Mouse (Mus musculus) thymus, postnatal 25 days (tissue): ENCODE measurements around the gene Krt77.

ENCODE experiments used
- DNase-seq: peaks from one replicate; pipeline ENCODE4 v3.0.0; 2022

The Krt77 gene

DNA sequence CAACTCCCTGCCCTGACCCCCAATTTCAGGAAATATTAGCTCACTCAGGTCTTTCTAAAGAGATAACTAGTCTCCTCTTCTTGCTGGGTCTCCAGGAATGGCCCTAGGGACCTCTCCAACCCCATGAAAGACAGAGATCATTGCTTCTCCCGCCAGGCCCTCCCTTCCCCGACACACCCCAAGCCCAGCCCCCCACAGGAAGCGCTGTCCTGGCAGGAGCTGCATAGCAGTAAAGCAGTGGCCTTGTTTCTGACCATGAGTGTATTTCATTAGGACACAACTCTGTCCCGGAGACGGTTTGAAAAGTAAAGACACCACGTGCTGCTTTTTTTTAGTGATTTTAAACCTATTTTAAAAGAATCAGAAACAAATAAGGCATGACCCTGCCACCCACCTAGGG is 36.4 kb downstream of the Krt77 start:
- no peak for DNase-seq

DNA sequence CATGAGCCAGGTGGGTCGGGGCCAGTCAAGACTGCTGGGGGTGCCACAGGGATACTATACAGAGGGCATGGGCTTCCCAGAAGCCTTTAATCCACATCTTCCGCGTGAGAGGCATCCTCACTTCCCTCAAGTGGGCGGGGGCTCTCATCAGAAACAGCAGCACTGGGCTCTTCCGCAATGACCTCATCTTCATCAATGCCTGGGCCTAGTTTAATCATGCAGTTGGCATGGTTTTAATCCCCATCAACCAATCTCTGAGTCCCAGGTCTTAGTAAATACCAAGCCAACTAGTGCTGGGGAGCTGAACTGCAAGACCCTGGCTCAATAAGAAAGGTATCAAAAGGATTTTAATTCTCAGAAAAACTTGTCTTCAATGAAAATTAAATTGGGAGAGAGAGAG is 40.1 kb downstream of the Krt77 start:
- DNase-seq = no peak

DNA sequence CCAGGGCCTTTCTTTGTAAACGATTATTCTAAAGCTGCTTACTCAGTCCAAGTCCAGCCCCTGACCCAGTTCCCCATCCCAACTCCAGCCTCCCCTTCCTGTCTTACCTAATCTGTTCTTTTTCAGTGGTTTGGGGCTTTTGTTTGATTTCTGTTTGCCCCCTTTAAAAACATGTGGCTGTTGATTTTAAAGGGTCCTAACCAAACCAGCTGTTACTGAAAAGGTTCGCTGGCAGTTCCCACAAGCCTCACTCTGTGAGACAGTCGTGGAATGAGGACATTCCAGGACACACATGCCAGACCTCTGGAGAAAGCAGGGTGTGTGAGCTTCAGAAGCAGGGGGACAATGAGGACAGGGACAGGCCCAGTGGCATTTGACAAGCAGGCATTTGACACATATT is 47.7 kb downstream of the Krt77 start:
- no peak for DNase-seq

DNA sequence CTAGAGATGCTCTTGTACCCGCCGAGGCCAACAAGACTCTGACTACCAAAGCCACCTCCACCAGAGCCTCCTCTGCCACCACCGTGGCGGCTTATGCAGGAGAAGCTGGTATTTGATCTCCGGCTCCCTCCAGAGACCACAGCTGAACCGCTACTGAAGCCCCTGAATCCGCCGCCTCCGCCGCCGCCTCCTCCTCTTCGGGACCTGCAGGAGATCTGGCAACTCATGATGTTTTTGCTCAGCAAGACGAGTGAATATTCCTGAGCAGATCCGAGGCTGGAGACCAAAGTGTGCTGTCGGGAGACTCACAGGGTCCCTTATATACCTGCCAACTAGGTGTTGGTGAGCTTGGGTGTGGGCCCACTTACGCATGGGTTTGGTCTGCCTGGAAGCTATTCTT is 51.6 kb downstream of the Krt77 start, which contains the start of gene Krt2:
Krt2 (minus strand) TSS at position 295 of the 400 bp plus-strand sequence.
- no peak for DNase-seq
